Mouse (Mus musculus) hindbrain, embryonic 16.5 days (tissue): ENCODE data around the gene Dhx33. TPM values are rescaled to one million over a fixed set of nuclear protein-coding genes. Genes with fewer than 3 reads are reported as not detected.

Source experiments
- ATAC-seq: fragments of 200-750 bp; cut with Nextera tagmentation; 2 replicates; pipeline ENCODE4 v1.8.0; 2017; ENCODE audit warnings: moderate TSS enrichment, moderate library complexity
- H3K27ac ChIP-seq: fragments of 300-500 bp; sonication (generic); 2 replicates; pipeline ENCODE4 v1.5.1; 2014; ENCODE audit warnings: low read depth, mild to moderate bottlenecking, control low read depth, low read length, moderate library complexity
- H3K27me3 ChIP-seq: fragments of 300-500 bp; sonication (generic); replicated peaks from 2 replicates; pipeline ENCODE4 v1.6.1; 2014; ENCODE audit warnings: low read length; ENCODE audit not compliant: control insufficient read depth, insufficient read depth
- H3K36me3 ChIP-seq: fragments of 300-500 bp; sonication (generic); 2 replicates; pipeline ENCODE4 v1.6.1; 2014; ENCODE audit warnings: mild to moderate bottlenecking, low read length, moderate library complexity, mixed read lengths; ENCODE audit not compliant: control insufficient read depth, insufficient read depth
- H3K4me1 ChIP-seq: fragments of 300-500 bp; sonication (generic); 2 replicates; pipeline ENCODE4 v1.6.1; 2014; ENCODE audit warnings: low read depth, low read length; ENCODE audit not compliant: control insufficient read depth, insufficient read depth
- H3K4me2 ChIP-seq: fragments of 300-500 bp; sonication (generic); 2 replicates; pipeline ENCODE4 v1.6.1; 2014; ENCODE audit warnings: mild to moderate bottlenecking, low read length, control low read depth, moderate library complexity
- H3K4me3 ChIP-seq: fragments of 300-500 bp; sonication (generic); 2 replicates; pipeline ENCODE4 v1.5.1; 2014; ENCODE audit warnings: mild to moderate bottlenecking, low read length, control low read depth, moderate library complexity
- H3K9ac ChIP-seq: fragments of 300-500 bp; sonication (generic); 2 replicates; pipeline ENCODE4 v1.6.1; 2014; ENCODE audit warnings: low read depth, mild to moderate bottlenecking, control low read depth, low read length, moderate library complexity
- H3K9me3 ChIP-seq: fragments of 300-500 bp; sonication (generic); 2 replicates; pipeline ENCODE4 v1.6.1; 2014; ENCODE audit warnings: mild to moderate bottlenecking, low read length, moderate library complexity; ENCODE audit not compliant: control insufficient read depth
- WGBS: fragments of 180-500 bp; shearing (Covaris S2); extraction: QIAGEN DNeasy Blood & Tissue Kit; methylation state at CpG from one replicate; pipeline ENCODE4 v1.1.7; 2014; 5-methylcytosine and 5-hydroxymethylcytosine counted together
- polyA plus RNA-seq: library from polyadenylated mRNA; unstranded; fragments of >200 nt; fragmentation: Nextera tagmentation; extraction: Ambion mirVana; gene quantifications from 2 replicates; pipeline ENCODE4 v1.2.1, GENCODE M21; 2015

Dhx33 gene
- polyA plus RNA-seq, 1 experiment from 2014 or later: 12.4 TPM

- peak within 1 kb of the TSS; percentile 71 for H3K4me3 ChIP-seq
- H3K27ac ChIP-seq: peak within 1 kb of the TSS; percentile 83
- H3K27me3 ChIP-seq: no peaks in the 10 kb centered on the region
- peak within 1 kb of the TSS; percentile 79 for H3K9ac ChIP-seq
- peak within 1 kb of the TSS; percentile 76 for H3K4me2 ChIP-seq
- WGBS: 0% methylated on average over 70 of the region's 71 CpGs
- H3K4me1 ChIP-seq: peaks cover 32% of the 10 kb centered on the region
- H3K36me3 ChIP-seq: no peaks in the 10 kb centered on the region
- ATAC-seq: peak; percentile 100
- H3K9me3 ChIP-seq: no peaks in the 10 kb centered on the region
Observed at GRCm38 (mm10) chr11:71019201-71020068, 15.2 kb upstream of the Dhx33 start, which contains the start of the genes Mis12 and Derl2. Gene Mis12 (plus strand): TSS chr11:71019611. Gene Derl2 (minus strand): TSS chr11:71019841.

- Histone ChIP-seq H3K4me3 (peak overlapping the region; percentile 68), H3K4me2 (peak overlapping the region; percentile 73), H3K36me3 (0 out of 2 replicates have a peak, but pooled peaks cover 3% of the 10 kb centered on the region), H3K27me3 (no peaks in the 10 kb centered on the region), H3K9ac (peak overlapping the region; percentile 79), H3K4me1 (peaks cover 32% of the 10 kb centered on the region), H3K27ac (peak overlapping the region; percentile 72), H3K9me3 (no peaks in the 10 kb centered on the region)
- 4% methylated on average over 28 of the region's 28 CpGs for WGBS
- ATAC-seq: no peak
Observed at GRCm38 (mm10) chr11:71018416-71019200, 14.4 kb upstream of the Dhx33 start.

- Histone ChIP-seq H3K36me3 (peaks cover 9% of the 10 kb centered on the region; the same call in 1 of the 2 replicates), H3K4me3 (no peak overlapping the region), H3K27ac (no peak overlapping the region), H3K27me3 (no peaks in the 10 kb centered on the region), H3K4me1 (peaks cover 27% of the 10 kb centered on the region), H3K9ac (no peak overlapping the region), H3K4me2 (no peak overlapping the region), H3K9me3 (no peaks in the 10 kb centered on the region)
- 87% methylated on average over 1 of the region's 1 CpGs for WGBS
- no peak for ATAC-seq
Observed at GRCm38 (mm10) chr11:71017051-71017450, 12.8 kb upstream of the Dhx33 start.

GRCm38 (mm10) chr11:71012743-71013142 is 8.5 kb upstream of the Dhx33 start:
- H3K4me2 ChIP-seq: no peak overlapping the region
- no peak overlapping the region for H3K27ac ChIP-seq
- 97% methylated on average over 7 of the region's 7 CpGs for WGBS
- no peak for ATAC-seq
- H3K9ac ChIP-seq: no peak overlapping the region
- H3K4me1 ChIP-seq: peaks cover 14% of the 10 kb centered on the region
- no peaks in the 10 kb centered on the region for H3K27me3 ChIP-seq
- no peak overlapping the region for H3K4me3 ChIP-seq
- no peaks in the 10 kb centered on the region for H3K9me3 ChIP-seq
- H3K36me3 ChIP-seq: peaks cover 34% of the 10 kb centered on the region

- peaks cover 6% of the 10 kb centered on the region for H3K4me1 ChIP-seq
- no peaks in the 10 kb centered on the region for H3K27me3 ChIP-seq
- H3K4me3 ChIP-seq: no peak overlapping the region
- peaks cover 36% of the 10 kb centered on the region for H3K36me3 ChIP-seq
- WGBS: 96% methylated on average over 3 of the region's 3 CpGs
- H3K27ac ChIP-seq: no peak overlapping the region
- no peak for ATAC-seq
- no peak overlapping the region for H3K9ac ChIP-seq
- H3K4me2 ChIP-seq: no peak overlapping the region
- H3K9me3 ChIP-seq: no peaks in the 10 kb centered on the region
Observed at GRCm38 (mm10) chr11:71008321-71008720, 4.1 kb upstream of the Dhx33 start.

GRCm38 (mm10) chr11:71007831-71008230 is 3.6 kb upstream of the Dhx33 start:
- peaks cover 36% of the 10 kb centered on the region for H3K36me3 ChIP-seq
- WGBS: 93% methylated on average over 7 of the region's 7 CpGs
- no peak overlapping the region for H3K27ac ChIP-seq
- no peak overlapping the region for H3K4me3 ChIP-seq
- ATAC-seq: no peak
- H3K4me1 ChIP-seq: peaks cover 10% of the 10 kb centered on the region
- no peaks in the 10 kb centered on the region for H3K9me3 ChIP-seq
- H3K27me3 ChIP-seq: no peaks in the 10 kb centered on the region
- H3K4me2 ChIP-seq: no peak overlapping the region
- H3K9ac ChIP-seq: no peak overlapping the region

GRCm38 (mm10) chr11:71007026-71007425 is 2.8 kb upstream of the Dhx33 start:
- no peak for ATAC-seq
- H3K4me1 ChIP-seq: peaks cover 13% of the 10 kb centered on the region
- no peaks in the 10 kb centered on the region for H3K27me3 ChIP-seq
- H3K27ac ChIP-seq: no peak overlapping the region
- H3K36me3 ChIP-seq: peaks cover 30% of the 10 kb centered on the region
- no peak overlapping the region for H3K4me3 ChIP-seq
- WGBS: 92% methylated on average over 6 of the region's 6 CpGs
- H3K9ac ChIP-seq: no peak overlapping the region
- no peak overlapping the region for H3K4me2 ChIP-seq
- no peaks in the 10 kb centered on the region for H3K9me3 ChIP-seq

- WGBS: 55% methylated on average over 5 of the region's 5 CpGs
- Histone ChIP-seq H3K9ac (no peak overlapping the region), H3K27me3 (no peaks in the 10 kb centered on the region), H3K27ac (no peak overlapping the region), H3K4me2 (peak overlapping the region; percentile 56), H3K36me3 (peaks cover 18% of the 10 kb centered on the region), H3K4me3 (0 out of 2 replicates have a peak overlapping the region, but pooled peaks have one; percentile 8), H3K4me1 (peaks cover 13% of the 10 kb centered on the region), H3K9me3 (no peaks in the 10 kb centered on the region)
- no peak for ATAC-seq
Observed at GRCm38 (mm10) chr11:71005046-71005445, 809 bp upstream of the Dhx33 start.
